Mouse (Mus musculus) hindbrain, embryonic 16.5 days (tissue): ENCODE data around the gene Atp8a2. TPM values are rescaled to one million over a fixed set of nuclear protein-coding genes. Genes with fewer than 3 reads are reported as not detected.
A peak's percentile ranks its signal among the peaks of the same experiment; 100 is the strongest.

Source experiments
- ATAC-seq: fragments of 200-750 bp; cut with Nextera tagmentation; 2 replicates; pipeline ENCODE4 v1.8.0; 2017; ENCODE audit warnings: moderate TSS enrichment, moderate library complexity
- H3K27ac ChIP-seq: fragments of 300-500 bp; sonication (generic); 2 replicates; pipeline ENCODE4 v1.5.1; 2014; ENCODE audit warnings: low read depth, mild to moderate bottlenecking, control low read depth, low read length, moderate library complexity
- H3K27me3 ChIP-seq: fragments of 300-500 bp; sonication (generic); replicated peaks from 2 replicates; pipeline ENCODE4 v1.6.1; 2014; ENCODE audit warnings: low read length; ENCODE audit not compliant: control insufficient read depth, insufficient read depth
- H3K36me3 ChIP-seq: fragments of 300-500 bp; sonication (generic); 2 replicates; pipeline ENCODE4 v1.6.1; 2014; ENCODE audit warnings: mild to moderate bottlenecking, low read length, moderate library complexity, mixed read lengths; ENCODE audit not compliant: control insufficient read depth, insufficient read depth
- H3K4me1 ChIP-seq: fragments of 300-500 bp; sonication (generic); 2 replicates; pipeline ENCODE4 v1.6.1; 2014; ENCODE audit warnings: low read depth, low read length; ENCODE audit not compliant: control insufficient read depth, insufficient read depth
- H3K4me2 ChIP-seq: fragments of 300-500 bp; sonication (generic); 2 replicates; pipeline ENCODE4 v1.6.1; 2014; ENCODE audit warnings: mild to moderate bottlenecking, low read length, control low read depth, moderate library complexity
- H3K4me3 ChIP-seq: fragments of 300-500 bp; sonication (generic); 2 replicates; pipeline ENCODE4 v1.5.1; 2014; ENCODE audit warnings: mild to moderate bottlenecking, low read length, control low read depth, moderate library complexity
- H3K9ac ChIP-seq: fragments of 300-500 bp; sonication (generic); 2 replicates; pipeline ENCODE4 v1.6.1; 2014; ENCODE audit warnings: low read depth, mild to moderate bottlenecking, control low read depth, low read length, moderate library complexity
- H3K9me3 ChIP-seq: fragments of 300-500 bp; sonication (generic); 2 replicates; pipeline ENCODE4 v1.6.1; 2014; ENCODE audit warnings: mild to moderate bottlenecking, low read length, moderate library complexity; ENCODE audit not compliant: control insufficient read depth
- WGBS: fragments of 180-500 bp; shearing (Covaris S2); extraction: QIAGEN DNeasy Blood & Tissue Kit; methylation state at CpG from one replicate; pipeline ENCODE4 v1.1.7; 2014; 5-methylcytosine and 5-hydroxymethylcytosine counted together
- polyA plus RNA-seq: library from polyadenylated mRNA; unstranded; fragments of >200 nt; fragmentation: Nextera tagmentation; extraction: Ambion mirVana; gene quantifications from 2 replicates; pipeline ENCODE4 v1.2.1, GENCODE M21; 2015

The Atp8a2 gene
- polyA plus RNA-seq, 1 experiment from 2014 or later: 44.2 TPM

- no peak for ATAC-seq
- no peaks in the 10 kb centered on the region for H3K36me3 ChIP-seq
- no peak overlapping the region for H3K27ac ChIP-seq
- H3K4me3 ChIP-seq: no peak overlapping the region
- H3K4me1 ChIP-seq: peaks cover 10% of the 10 kb centered on the region
- H3K9ac ChIP-seq: no peak overlapping the region
- H3K27me3 ChIP-seq: no peaks in the 10 kb centered on the region
- no peaks in the 10 kb centered on the region for H3K9me3 ChIP-seq
- WGBS: 71% methylated on average over 8 of the region's 8 CpGs
- H3K4me2 ChIP-seq: no peak overlapping the region
These were observed 114.2 kb downstream of the Atp8a2 start for GRCm38 (mm10) chr14:60082771-60083170.

GRCm38 (mm10) chr14:60072496-60072895 lies 124.5 kb downstream of the Atp8a2 start:
- no peaks in the 10 kb centered on the region for H3K36me3 ChIP-seq
- WGBS: 92% methylated on average over 4 of the region's 4 CpGs
- ATAC-seq: no peak

DNA sequence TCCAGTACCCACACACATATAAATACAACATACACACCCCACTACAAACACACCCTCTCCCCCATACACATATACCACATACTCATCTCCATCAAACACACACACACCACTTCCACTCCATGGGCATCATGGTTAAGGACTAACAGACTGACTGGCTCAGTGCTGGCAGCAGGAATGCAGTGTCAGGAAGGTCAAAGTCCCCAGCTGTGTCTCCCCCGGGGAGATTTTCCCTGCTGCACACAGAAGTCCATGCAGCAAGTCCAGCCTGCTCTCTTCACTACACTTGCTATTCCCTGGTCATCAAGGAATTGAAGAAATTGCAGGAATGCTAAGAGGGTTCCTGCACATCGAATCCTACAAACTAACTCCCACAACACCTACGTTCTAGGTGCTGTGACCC lies 131.8 kb downstream of the Atp8a2 start:
- H3K9ac ChIP-seq: no peak overlapping the region
- WGBS: 82% methylated on average over 3 of the region's 3 CpGs
- no peak for ATAC-seq

More at GRCm38 (mm10) chr14:60072496-60072895, 124.5 kb downstream of the Atp8a2 start:
- no peaks in the 10 kb centered on the region for H3K27me3 ChIP-seq
- no peak overlapping the region for H3K27ac ChIP-seq
- H3K9me3 ChIP-seq: no peaks in the 10 kb centered on the region
- H3K4me2 ChIP-seq: no peak overlapping the region
- no peak overlapping the region for H3K9ac ChIP-seq
- no peaks in the 10 kb centered on the region for H3K4me1 ChIP-seq
- H3K4me3 ChIP-seq: no peak overlapping the region

GRCm38 (mm10) chr14:60061023-60061422 lies 136.0 kb downstream of the Atp8a2 start:
- no peak for ATAC-seq
- Histone ChIP-seq H3K27ac (no peak overlapping the region), H3K4me1 (no peaks in the 10 kb centered on the region), H3K9me3 (no peaks in the 10 kb centered on the region), H3K36me3 (no peaks in the 10 kb centered on the region), H3K4me2 (no peak overlapping the region), H3K9ac (no peak overlapping the region), H3K27me3 (no peaks in the 10 kb centered on the region), H3K4me3 (no peak overlapping the region)
- WGBS: 87% methylated on average over 3 of the region's 3 CpGs

More for the DNA sequence above, 131.8 kb downstream of the Atp8a2 start:
- Histone ChIP-seq H3K4me2 (no peak overlapping the region), H3K27ac (no peak overlapping the region), H3K4me1 (no peaks in the 10 kb centered on the region), H3K4me3 (no peak overlapping the region), H3K27me3 (no peaks in the 10 kb centered on the region), H3K36me3 (no peaks in the 10 kb centered on the region), H3K9me3 (no peaks in the 10 kb centered on the region)

DNA sequence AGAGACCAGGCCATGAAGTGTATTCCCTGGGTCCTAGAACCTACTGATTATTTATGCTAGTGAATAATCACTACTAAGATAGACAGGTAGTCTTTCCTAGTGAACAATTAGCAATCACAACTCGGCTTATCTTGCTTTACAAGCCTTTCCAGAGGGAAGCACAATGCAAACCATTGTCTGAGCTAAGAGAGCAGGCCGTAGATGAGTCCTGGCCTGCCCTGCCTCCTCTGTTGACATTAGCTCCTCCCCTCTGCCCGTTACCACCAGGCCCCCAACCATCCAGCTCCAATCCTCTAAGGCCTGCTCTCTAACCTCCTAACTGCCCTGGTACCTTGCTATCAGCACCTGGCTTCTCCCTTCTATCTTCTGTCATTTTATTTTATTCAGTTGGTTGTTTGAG lies 138.1 kb downstream of the Atp8a2 start:
- WGBS: 48% methylated on average over 3 of the region's 3 CpGs
- ATAC-seq: no peak

DNA sequence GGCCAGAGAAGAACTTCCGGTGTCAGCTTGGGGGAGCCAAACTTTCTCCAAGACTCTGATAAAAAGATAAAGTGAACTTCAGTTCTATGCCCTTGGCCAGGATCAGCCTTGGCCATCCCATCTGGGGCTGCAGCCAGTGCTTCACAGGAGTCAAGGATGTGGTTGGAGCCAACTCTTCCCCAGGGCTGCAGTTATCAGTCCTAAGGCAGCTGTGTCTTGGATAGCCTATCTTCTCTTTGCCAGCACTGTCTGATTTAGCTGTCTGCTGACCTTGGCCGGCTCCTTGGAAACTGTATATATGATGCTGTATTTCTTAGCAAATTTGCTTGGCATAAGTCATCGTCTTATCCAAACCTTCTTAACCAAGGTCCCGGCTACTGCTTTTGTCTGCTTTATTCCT lies 141.7 kb downstream of the Atp8a2 start:
- H3K27me3 ChIP-seq: no peaks in the 10 kb centered on the region
- no peak overlapping the region for H3K9ac ChIP-seq
- H3K4me2 ChIP-seq: no peak overlapping the region
- no peaks in the 10 kb centered on the region for H3K36me3 ChIP-seq
- 91% methylated on average over 4 of the region's 4 CpGs for WGBS
- no peak overlapping the region for H3K4me3 ChIP-seq
- no peak overlapping the region; the same call in 1 of the 2 replicates for H3K27ac ChIP-seq
- H3K4me1 ChIP-seq: no peaks in the 10 kb centered on the region
- H3K9me3 ChIP-seq: no peaks in the 10 kb centered on the region
- ATAC-seq: no peak

More for the DNA sequence above, 138.1 kb downstream of the Atp8a2 start:
- Histone ChIP-seq H3K4me3 (no peak overlapping the region), H3K27me3 (no peaks in the 10 kb centered on the region), H3K9ac (no peak overlapping the region), H3K9me3 (no peaks in the 10 kb centered on the region), H3K4me1 (no peaks in the 10 kb centered on the region), H3K27ac (no peak overlapping the region), H3K4me2 (no peak overlapping the region), H3K36me3 (no peaks in the 10 kb centered on the region)

DNA sequence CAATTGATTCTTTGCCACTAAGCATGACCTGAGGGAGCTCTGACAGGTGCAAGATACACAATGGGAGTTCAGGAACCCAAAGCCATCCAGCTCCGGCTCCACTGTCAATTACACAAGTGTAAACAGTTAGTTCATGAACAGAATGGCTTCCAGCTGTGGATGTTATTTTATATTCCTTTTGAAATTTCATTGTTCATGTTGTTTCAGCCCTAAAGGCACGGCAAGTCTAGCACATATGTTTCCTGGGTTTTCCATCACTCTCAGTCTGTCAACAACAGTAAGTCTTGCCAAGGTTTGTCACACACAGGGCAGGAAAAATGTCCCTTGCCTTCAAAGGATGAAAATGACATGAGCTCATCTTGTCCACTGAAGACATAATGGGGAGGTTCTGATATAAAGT lies 166.3 kb downstream of the Atp8a2 start:
- no peaks in the 10 kb centered on the region for H3K9me3 ChIP-seq
- H3K4me1 ChIP-seq: no peaks in the 10 kb centered on the region
- H3K4me2 ChIP-seq: no peak overlapping the region
- H3K27me3 ChIP-seq: no peaks in the 10 kb centered on the region
- WGBS: 66% methylated on average over 2 of the region's 2 CpGs
- ATAC-seq: no peak
- H3K27ac ChIP-seq: no peak overlapping the region
- H3K4me3 ChIP-seq: no peak overlapping the region
- peaks cover 7% of the 10 kb centered on the region for H3K36me3 ChIP-seq
- no peak overlapping the region for H3K9ac ChIP-seq

DNA sequence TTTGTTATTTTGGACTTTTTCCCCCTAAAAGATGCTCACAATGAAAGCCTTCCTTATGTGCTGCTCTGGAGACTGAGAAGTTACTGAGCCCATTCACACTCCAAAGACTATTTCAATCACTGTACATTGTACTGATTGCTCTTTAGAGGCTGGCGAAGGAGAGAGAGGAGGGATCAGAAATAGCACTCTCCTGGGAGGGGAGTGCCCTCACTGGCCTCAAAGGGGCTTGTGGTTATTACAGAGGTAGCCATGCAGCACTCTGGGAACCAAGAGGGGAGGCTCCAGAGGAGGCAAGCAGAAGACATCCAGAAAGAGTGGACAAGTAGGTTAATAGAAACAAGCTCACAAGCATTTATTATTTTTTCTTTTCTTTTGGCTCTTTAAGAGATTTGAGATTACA lies 169.8 kb downstream of the Atp8a2 start:
- Histone ChIP-seq H3K4me3 (no peak overlapping the region), H3K9me3 (no peaks in the 10 kb centered on the region), H3K27ac (no peak overlapping the region), H3K4me2 (no peak overlapping the region), H3K27me3 (no peaks in the 10 kb centered on the region), H3K36me3 (peaks cover 2% of the 10 kb centered on the region; the same call in 1 of the 2 replicates), H3K9ac (no peak overlapping the region), H3K4me1 (no peaks in the 10 kb centered on the region)
- no peak for ATAC-seq
- WGBS: 50% methylated on average over 1 of the region's 1 CpGs

GRCm38 (mm10) chr14:60026647-60027046 lies 170.3 kb downstream of the Atp8a2 start:
- WGBS: 72% methylated on average over 8 of the region's 8 CpGs
- Histone ChIP-seq H3K4me2 (no peak overlapping the region), H3K36me3 (no peaks in the 10 kb centered on the region), H3K27ac (no peak overlapping the region), H3K9me3 (no peaks in the 10 kb centered on the region), H3K4me3 (no peak overlapping the region), H3K27me3 (no peaks in the 10 kb centered on the region), H3K4me1 (no peaks in the 10 kb centered on the region), H3K9ac (no peak overlapping the region)
- no peak for ATAC-seq

DNA sequence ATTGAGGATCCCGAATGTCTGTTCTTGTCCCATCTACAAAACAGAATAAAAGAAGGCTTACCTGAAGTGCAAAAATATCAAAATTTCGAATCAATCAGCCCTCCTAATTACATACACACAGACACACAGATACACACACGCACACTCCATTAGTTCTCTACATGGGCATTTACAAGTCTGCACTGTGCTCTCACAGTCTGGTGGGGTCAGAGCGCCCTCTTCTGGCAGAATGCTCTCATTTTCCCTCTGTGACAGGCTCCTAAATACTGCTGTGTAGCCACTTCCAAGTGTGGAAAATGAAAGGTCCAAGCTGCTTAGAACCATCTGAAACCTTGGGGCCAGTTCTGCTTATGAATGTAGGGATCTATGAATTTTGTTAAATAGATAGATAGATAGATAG lies 181.1 kb downstream of the Atp8a2 start:
- no peaks in the 10 kb centered on the region for H3K9me3 ChIP-seq
- H3K4me3 ChIP-seq: no peak overlapping the region
- 29% methylated on average over 4 of the region's 4 CpGs for WGBS
- H3K4me2 ChIP-seq: no peak overlapping the region
- no peaks in the 10 kb centered on the region; the same call in 1 of the 2 replicates for H3K36me3 ChIP-seq
- no peaks in the 10 kb centered on the region for H3K4me1 ChIP-seq
- no peaks in the 10 kb centered on the region for H3K27me3 ChIP-seq
- peak; percentile 97 for ATAC-seq
- no peak overlapping the region for H3K9ac ChIP-seq
- H3K27ac ChIP-seq: no peak overlapping the region
